Mouse (Mus musculus): Measurements from ENCODE around the gene Gna15. TPM values are rescaled to one million over a fixed set of nuclear protein-coding genes. Genes with fewer than 3 reads are reported as not detected.

Gene Gna15
- total and polyA plus RNA-seq, 2 experiments from 2014 or later = 1.3 to 1.6 TPM

DNA sequence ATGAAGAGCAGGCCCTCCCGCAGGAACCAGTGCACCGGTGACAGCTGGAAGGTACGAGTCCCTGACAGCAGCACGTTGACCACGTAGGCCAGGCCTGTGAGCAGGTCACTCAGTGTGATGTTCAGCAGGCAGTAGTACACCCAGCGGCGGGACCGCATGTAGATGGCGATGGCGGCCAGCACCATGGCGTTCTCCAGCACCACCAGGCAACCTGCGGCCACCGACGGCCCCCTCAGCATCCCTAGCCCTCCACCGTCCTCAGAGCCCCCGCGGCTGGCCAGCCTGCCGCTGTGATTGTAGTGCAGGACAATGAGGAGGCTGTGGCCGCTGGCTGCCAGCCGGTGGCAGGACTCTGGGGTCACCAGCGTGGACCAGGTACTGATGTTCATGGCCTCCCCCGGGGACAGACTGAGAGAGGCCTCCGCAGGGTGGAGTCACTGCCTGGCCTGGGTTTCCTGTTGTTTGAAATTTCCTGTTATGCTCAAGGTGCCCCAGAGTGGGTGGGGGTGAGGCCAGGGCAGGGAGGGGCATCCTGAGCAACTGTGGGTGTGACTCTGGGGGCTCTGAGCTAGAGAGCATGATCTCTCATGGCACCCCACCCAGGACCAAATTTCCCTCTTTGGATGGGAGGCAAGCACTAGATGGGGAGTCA lies 24.6 kb downstream of the Gna15 start:
- Histone ChIP-seq H3K4me3 (ENCODE audit: low read depth, low read length) (no peak overlapping the region), H3K4me1 (ENCODE audit: insufficient read depth) (peaks cover 14% of the 10 kb centered on the region), H3K27ac (ENCODE audit: low read depth, low read length) (no peak overlapping the region), H3K36me3 (ENCODE audit: insufficient read depth) (no peaks in the 10 kb centered on the region), H3K4me2 (ENCODE audit: low read depth) (no peak overlapping the region), H3K27me3 (ENCODE audit: insufficient read depth, low read length) (peaks cover 2% of the 10 kb centered on the region), H3K9ac (no peak overlapping the region), H3K9me3 (ENCODE audit: low read length) (no peaks in the 10 kb centered on the region)
- ATAC-seq (no peak), DNase-seq (no peak)
- 87% methylated on average over 23 of the region's 23 CpGs for WGBS
- no peak for TF ChIP-seq CTCF (IDR thresholded peaks at IDR 0.05; ENCODE audit: low read depth)

DNA sequence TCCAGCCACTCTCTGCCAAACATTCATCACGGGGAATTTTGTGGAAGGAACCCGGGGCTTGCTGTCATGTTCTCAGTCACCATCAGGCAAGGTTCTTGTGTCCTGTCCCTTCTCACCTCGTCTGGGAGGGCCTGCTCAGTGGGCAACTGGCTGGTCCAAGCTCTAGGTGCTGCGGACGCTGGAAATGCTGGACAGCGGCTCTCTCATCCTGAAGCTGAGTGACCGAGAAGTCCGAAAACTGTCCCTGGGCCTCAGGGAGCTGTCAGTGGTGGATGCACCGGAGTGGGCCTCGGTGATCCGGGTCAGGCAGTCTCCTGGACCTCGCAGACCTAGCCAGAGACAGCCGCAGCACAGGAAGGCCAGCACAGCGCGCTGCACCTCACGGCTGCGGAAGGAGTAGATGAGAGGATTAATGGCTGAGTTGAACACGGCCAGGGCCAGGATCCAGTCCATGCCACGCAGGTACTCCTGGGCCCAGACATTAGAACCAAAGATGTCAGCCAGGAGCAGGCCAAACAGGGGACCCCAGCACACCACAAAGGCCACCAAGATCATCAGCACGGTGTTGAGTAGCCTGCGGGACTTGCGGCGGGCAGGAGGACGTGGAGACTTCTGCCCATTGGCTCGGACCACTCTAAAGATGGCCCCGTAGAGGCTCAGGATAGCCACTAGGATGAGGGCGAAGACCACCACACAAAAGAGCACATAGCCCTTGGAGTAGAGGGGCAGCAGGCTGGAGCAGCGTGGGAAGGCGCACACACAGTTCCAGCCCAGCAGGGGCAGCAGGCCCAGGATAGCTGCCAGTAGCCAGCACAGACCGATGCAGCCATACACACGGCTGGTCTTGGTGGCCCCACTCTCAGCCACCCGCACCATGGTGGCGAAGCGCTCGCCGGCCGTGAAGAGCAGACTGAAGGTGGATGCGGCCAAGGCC lies 25.4 kb downstream of the Gna15 start:
- no peak overlapping the region for H3K4me3 ChIP-seq (ENCODE audit: low read depth, low read length)
- H3K27me3 ChIP-seq (ENCODE audit: insufficient read depth, low read length) = no peaks in the 10 kb centered on the region; the same call in 1 of the 2 replicates
- ATAC-seq (no peak), DNase-seq (no peak)
- no peak overlapping the region for H3K4me2 ChIP-seq (ENCODE audit: low read depth)
- H3K27ac ChIP-seq (ENCODE audit: low read depth, low read length) = no peak overlapping the region
- WGBS = 87% methylated on average over 38 of the region's 38 CpGs
- peaks cover 14% of the 10 kb centered on the region for H3K4me1 ChIP-seq (ENCODE audit: insufficient read depth)
- no peaks in the 10 kb centered on the region for H3K36me3 ChIP-seq (ENCODE audit: insufficient read depth)
- TF ChIP-seq CTCF (IDR thresholded peaks at IDR 0.05; ENCODE audit: low read depth) = peak; percentile 38
- no peak overlapping the region for H3K9ac ChIP-seq
- H3K9me3 ChIP-seq (ENCODE audit: low read length) = no peaks in the 10 kb centered on the region

DNA sequence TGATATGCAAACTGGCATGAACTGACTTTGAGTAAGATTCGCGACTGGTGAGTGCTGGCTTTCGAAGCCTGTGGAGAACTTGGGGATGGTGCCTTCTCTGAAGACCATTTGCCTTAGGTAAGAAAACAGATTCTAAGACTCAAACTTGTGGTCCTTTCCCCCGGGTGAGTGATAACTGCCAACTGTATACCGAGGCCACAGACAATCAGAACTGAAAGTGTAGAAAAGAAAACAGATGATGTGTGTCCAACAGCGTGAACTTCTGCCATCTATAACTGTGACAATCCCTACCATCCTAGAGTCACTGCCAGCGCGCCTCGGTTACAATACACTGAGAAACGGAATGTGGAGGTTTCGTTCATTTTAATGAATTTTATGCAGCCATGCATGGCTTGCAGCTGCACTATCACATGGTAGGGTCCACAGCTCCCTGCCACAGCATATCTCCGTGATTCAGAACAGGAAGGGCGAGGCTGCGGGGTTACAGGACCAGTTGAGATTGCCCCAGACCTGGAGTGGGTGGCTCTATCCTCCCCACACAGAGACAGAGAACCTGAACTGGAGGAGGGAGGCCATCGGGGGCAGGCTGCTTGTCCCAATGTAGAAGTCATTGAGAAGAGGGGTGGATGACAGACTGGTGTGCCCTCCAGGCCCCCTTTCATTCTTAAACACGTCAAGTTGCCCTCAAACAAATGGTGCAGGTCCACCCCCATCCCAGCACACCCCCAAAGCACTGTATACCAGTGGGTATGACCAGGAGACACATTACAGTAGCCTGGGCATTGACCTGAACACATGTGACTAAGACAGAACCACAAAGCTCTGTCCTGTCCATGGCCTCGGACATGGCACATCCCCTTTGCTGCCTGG lies 26.4 kb downstream of the Gna15 start:
- H3K4me1 ChIP-seq (ENCODE audit: insufficient read depth) = peaks cover 14% of the 10 kb centered on the region
- peaks cover 5% of the 10 kb centered on the region; the same call in 1 of the 2 replicates for H3K36me3 ChIP-seq (ENCODE audit: insufficient read depth)
- ATAC-seq = no peak
- H3K4me2 ChIP-seq (ENCODE audit: low read depth) = peak overlapping the region; percentile 51
- DNase-seq = no peak
- WGBS = 84% methylated on average over 17 of the region's 17 CpGs
- H3K9me3 ChIP-seq (ENCODE audit: low read length) = no peaks in the 10 kb centered on the region
- H3K27me3 ChIP-seq (ENCODE audit: insufficient read depth, low read length) = no peaks in the 10 kb centered on the region
- H3K9ac ChIP-seq = 0 out of 2 replicates have a peak overlapping the region, but pooled peaks have one; percentile 91
- H3K4me3 ChIP-seq (ENCODE audit: low read depth, low read length) = peak overlapping the region; percentile 81; the same call in 1 of the 2 replicates
- no peak for TF ChIP-seq CTCF (IDR thresholded peaks at IDR 0.05; ENCODE audit: low read depth)
- H3K27ac ChIP-seq (ENCODE audit: low read depth, low read length) = no peak overlapping the region

DNA sequence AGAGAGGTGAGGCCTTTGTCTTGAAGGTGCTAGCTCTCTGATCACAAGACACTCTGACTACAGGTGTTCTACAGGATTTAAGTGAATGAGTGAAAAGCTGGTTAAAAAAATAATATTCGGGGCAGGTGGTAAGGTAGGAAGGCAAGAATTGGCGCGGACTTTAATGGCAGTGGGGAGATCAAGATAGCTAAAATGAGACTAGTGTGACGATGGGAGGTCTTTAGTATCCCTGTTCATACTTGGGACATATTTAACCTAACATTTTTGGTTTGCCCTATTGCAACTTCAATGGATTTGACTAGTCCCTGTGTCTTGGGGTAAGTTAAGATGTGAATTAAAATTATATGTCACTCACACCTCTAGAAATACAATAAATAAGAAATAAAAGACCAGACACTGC lies 27.1 kb downstream of the Gna15 start:
- Histone ChIP-seq H3K27me3 (ENCODE audit: insufficient read depth, low read length) (no peaks in the 10 kb centered on the region), H3K27ac (ENCODE audit: low read depth, low read length) (peak overlapping the region; percentile 66), H3K9ac (peak overlapping the region; percentile 91), H3K36me3 (ENCODE audit: insufficient read depth) (peaks cover 11% of the 10 kb centered on the region), H3K9me3 (ENCODE audit: low read length) (no peaks in the 10 kb centered on the region), H3K4me1 (ENCODE audit: insufficient read depth) (peaks cover 14% of the 10 kb centered on the region), H3K4me3 (ENCODE audit: low read depth, low read length) (peak overlapping the region; percentile 81), H3K4me2 (ENCODE audit: low read depth) (peak overlapping the region; percentile 51)
- no peak for TF ChIP-seq CTCF (IDR thresholded peaks at IDR 0.05; ENCODE audit: low read depth)
- ATAC-seq (no peak), DNase-seq (no peak)
- 28% methylated on average over 4 of the region's 4 CpGs for WGBS

DNA sequence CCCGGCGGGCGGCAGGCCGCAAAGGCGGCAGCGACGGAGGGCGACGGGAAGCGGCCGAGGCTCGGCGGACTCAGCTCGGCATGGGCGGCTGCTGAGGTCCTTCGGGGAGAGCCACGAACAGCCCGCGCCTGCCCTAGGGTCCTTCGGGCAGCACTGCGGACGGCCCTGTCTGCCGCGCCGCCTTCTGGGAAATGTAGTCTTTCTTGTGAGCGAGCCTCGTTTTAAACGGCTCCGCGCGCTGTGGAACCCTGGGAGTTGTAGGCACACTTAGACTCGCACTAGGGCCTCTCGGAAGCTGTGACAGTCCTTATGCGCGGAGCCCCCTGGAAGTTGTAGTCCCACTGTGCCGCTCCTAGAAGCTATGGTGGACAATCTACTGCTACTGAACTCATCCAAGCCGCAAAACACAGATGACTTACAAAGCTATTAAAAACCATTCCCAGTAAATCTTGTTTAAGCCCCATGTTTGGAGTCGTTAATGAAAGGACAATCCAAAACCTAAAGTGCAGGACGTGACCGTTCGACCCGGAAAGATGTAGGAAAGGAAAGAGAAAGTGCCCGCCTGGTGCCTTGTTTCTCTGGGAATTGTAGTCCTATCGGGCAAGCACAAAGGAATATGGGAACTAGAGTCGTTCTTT lies 27.6 kb downstream of the Gna15 start, which contains the start of gene Ncln:
Ncln (minus strand) TSS at position 129 of the 638 bp plus-strand sequence.
- Histone ChIP-seq H3K9ac (peak within 1 kb of the TSS; percentile 91), H3K9me3 (ENCODE audit: low read length) (no peaks in the 10 kb centered on the region), H3K4me1 (ENCODE audit: insufficient read depth) (peaks cover 14% of the 10 kb centered on the region), H3K27me3 (ENCODE audit: insufficient read depth, low read length) (no peaks in the 10 kb centered on the region), H3K4me2 (ENCODE audit: low read depth) (peak within 1 kb of the TSS; percentile 94), H3K36me3 (ENCODE audit: insufficient read depth) (peaks cover 17% of the 10 kb centered on the region), H3K4me3 (ENCODE audit: low read depth, low read length) (peak within 1 kb of the TSS; percentile 81), H3K27ac (ENCODE audit: low read depth, low read length) (peak within 1 kb of the TSS; percentile 85)
- WGBS = under 1% methylated on average over 45 of the region's 45 CpGs
- ATAC-seq (peak; percentile 98), DNase-seq (peak; percentile 99)
- 0 out of 2 replicates have a peak, but pooled peaks have one; percentile 0 for TF ChIP-seq CTCF (IDR thresholded peaks at IDR 0.05; ENCODE audit: low read depth)

Measured in forebrain, postnatal 0 days (tissue).